Mouse (Mus musculus): Measurements from ENCODE around the gene Plvap. TPM values are rescaled to one million over a fixed set of nuclear protein-coding genes. Genes with fewer than 3 reads are reported as not detected.

Plvap gene
- total RNA-seq, 2 experiments from 2014 or later, result 95.1 to 101 TPM

GRCm38 (mm10) chr8:71487691-71488445 is 23.7 kb downstream of the Plvap start, which contains the start of gene Gtpbp3:
Gtpbp3 (plus strand) TSS chr8:71488103.
- DNase-seq, result peak; percentile 87

- DNase-seq, result no peak
These were observed 25.4 kb downstream of the Plvap start for GRCm38 (mm10) chr8:71486136-71486529.

- DNase-seq, result peak; percentile 89
These were observed 26.1 kb downstream of the Plvap start, which contains the start of gene Ano8 for GRCm38 (mm10) chr8:71485142-71486135. Ano8 (minus strand) TSS chr8:71485963.

GRCm38 (mm10) chr8:71484736-71485135 is 26.8 kb downstream of the Plvap start:
- no peak for DNase-seq

- DNase-seq, result peak; percentile 66
These were observed 27.6 kb downstream of the Plvap start for GRCm38 (mm10) chr8:71483932-71484331.

GRCm38 (mm10) chr8:71478943-71479342 is 32.6 kb downstream of the Plvap start:
- DNase-seq, result no peak

GRCm38 (mm10) chr8:71477196-71477845 is 34.2 kb downstream of the Plvap start:
- DNase-seq, result no peak

GRCm38 (mm10) chr8:71476099-71476940 is 35.2 kb downstream of the Plvap start:
- DNase-seq, result peak; percentile 92

GRCm38 (mm10) chr8:71475702-71476075 is 35.9 kb downstream of the Plvap start:
- no peak for DNase-seq

- DNase-seq, result no peak
These were observed 36.5 kb downstream of the Plvap start for GRCm38 (mm10) chr8:71474785-71475701.

- no peak for DNase-seq
These were observed 37.2 kb downstream of the Plvap start for GRCm38 (mm10) chr8:71474344-71474743.

GRCm38 (mm10) chr8:71472601-71473386 is 38.8 kb downstream of the Plvap start:
- no peak for DNase-seq

GRCm38 (mm10) chr8:71471861-71472260 is 39.7 kb downstream of the Plvap start:
- no peak for DNase-seq

GRCm38 (mm10) chr8:71470913-71471255 is 40.7 kb downstream of the Plvap start:
- DNase-seq, result no peak

GRCm38 (mm10) chr8:71470146-71470912 is 41.2 kb downstream of the Plvap start:
- no peak for DNase-seq

- DNase-seq, result peak; percentile 62
These were observed 42.1 kb downstream of the Plvap start for GRCm38 (mm10) chr8:71469411-71469810.

GRCm38 (mm10) chr8:71468916-71469315 is 42.6 kb downstream of the Plvap start, which contains the start of gene Dda1:
Dda1 (plus strand) TSS chr8:71469199.
- DNase-seq, result peak; percentile 97

GRCm38 (mm10) chr8:71468001-71468400 is 43.6 kb downstream of the Plvap start:
- DNase-seq, result no peak

GRCm38 (mm10) chr8:71467201-71467600 is 44.4 kb downstream of the Plvap start:
- no peak for DNase-seq
